Mouse (Mus musculus) ES-Bruce4 (cell line): ENCODE data around the gene Asb10. TPM values are rescaled to one million over a fixed set of nuclear protein-coding genes. Genes with fewer than 3 reads are reported as not detected.
A peak's percentile ranks its signal among the peaks of the same experiment; 100 is the strongest.

Source experiments
- H3K27ac ChIP-seq: 2 replicates; pipeline ENCODE4 v1.5.1; 2012; ENCODE audit warnings: low read length, inconsistent platforms; ENCODE audit not compliant: insufficient read depth
- H3K27me3 ChIP-seq: 2 replicates; pipeline ENCODE4 v1.6.1; 2012; ENCODE audit warnings: mild to moderate bottlenecking, low read length, inconsistent platforms; ENCODE audit not compliant: control insufficient read depth, poor library complexity, insufficient read depth, severe bottlenecking
- H3K36me3 ChIP-seq: 2 replicates; pipeline ENCODE4 v1.6.1; 2012; ENCODE audit warnings: inconsistent platforms, mild to moderate bottlenecking, low read length, moderate library complexity; ENCODE audit not compliant: control insufficient read depth, poor library complexity, insufficient read depth, severe bottlenecking
- H3K4me1 ChIP-seq: one replicate; pipeline ENCODE4 v1.8.1; 2011; ENCODE audit warnings: low read length; ENCODE audit not compliant: control insufficient read depth, insufficient read depth
- H3K4me3 ChIP-seq: 2 replicates; pipeline ENCODE4 v1.5.1; 2011; ENCODE audit warnings: low read depth, mild to moderate bottlenecking, low read length
- H3K9ac ChIP-seq: 2 replicates; pipeline ENCODE4 v1.6.1; 2012; ENCODE audit warnings: low read depth, mild to moderate bottlenecking, inconsistent platforms; ENCODE audit not compliant: poor library complexity, severe bottlenecking
- H3K9me3 ChIP-seq: replicated peaks from 2 replicates; pipeline ENCODE4 v1.6.1; 2012; ENCODE audit warnings: mild to moderate bottlenecking, low read length, inconsistent platforms; ENCODE audit not compliant: control insufficient read depth, poor library complexity, insufficient read depth, severe bottlenecking
- CTCF ChIP-seq: IDR thresholded peaks from one replicate; pipeline ENCODE4 v1.8.1; 2011; ENCODE audit warnings: low read depth, low read length
- EP300 ChIP-seq: IDR thresholded peaks from 2 replicates; pipeline ENCODE4 v1.6.1; 2011; ENCODE audit warnings: low read depth, low read length; ENCODE audit not compliant: insufficient read depth
- POLR2A ChIP-seq: IDR thresholded peaks from one replicate; pipeline ENCODE4 v1.8.1; 2011; ENCODE audit warnings: low read length; ENCODE audit not compliant: insufficient read depth
- polyA plus RNA-seq: library from polyadenylated mRNA; stranded (reverse); fragments of >200 nt; gene quantifications from 2 replicates; pipeline ENCODE4 v1.2.4, GENCODE M21; 2011; ENCODE audit warnings: low read depth; ENCODE audit not compliant: missing spikeins, insufficient read depth, insufficient read length

Asb10 gene
- polyA plus RNA-seq, 1 experiment = not detected

- no peak overlapping the region for H3K9ac ChIP-seq
- H3K27ac ChIP-seq = no peak overlapping the region
- no peak overlapping the region for H3K4me3 ChIP-seq
- TF ChIP-seq POLR2A (no peak), EP300 (no peak), CTCF (no peak)
- H3K4me1 ChIP-seq = peaks cover 1% of the 10 kb centered on the region
- no peaks in the 10 kb centered on the region for H3K36me3 ChIP-seq
- no peaks in the 10 kb centered on the region for H3K9me3 ChIP-seq
- peaks cover 18% of the 10 kb centered on the region for H3K27me3 ChIP-seq
Observed at GRCm38 (mm10) chr5:24527780-24528179, 13.0 kb downstream of the Asb10 start.

GRCm38 (mm10) chr5:24526889-24527230 is 13.9 kb downstream of the Asb10 start, which contains the start of gene Gbx1:
Gene Gbx1, minus strand, starts transcription at chr5:24527202.
- no peaks in the 10 kb centered on the region for H3K36me3 ChIP-seq
- no peak within 1 kb of the TSS for H3K27ac ChIP-seq
- H3K9ac ChIP-seq = peak within 1 kb of the TSS; percentile 91
- H3K9me3 ChIP-seq = no peaks in the 10 kb centered on the region
- peaks cover 18% of the 10 kb centered on the region for H3K27me3 ChIP-seq
- H3K4me1 ChIP-seq = peaks cover 1% of the 10 kb centered on the region
- peak within 1 kb of the TSS; percentile 58 for H3K4me3 ChIP-seq
- TF ChIP-seq CTCF = peak; percentile 21
- no peak for TF ChIP-seq POLR2A
- TF ChIP-seq EP300 = no peak

- Histone ChIP-seq H3K9ac (peak overlapping the region; percentile 91), H3K4me1 (peaks cover 1% of the 10 kb centered on the region), H3K4me3 (peak overlapping the region; percentile 58), H3K9me3 (no peaks in the 10 kb centered on the region), H3K27me3 (peaks cover 18% of the 10 kb centered on the region), H3K27ac (no peak overlapping the region), H3K36me3 (no peaks in the 10 kb centered on the region)
- no peak for TF ChIP-seq EP300
Observed at GRCm38 (mm10) chr5:24526190-24526888, 14.4 kb downstream of the Asb10 start.

GRCm38 (mm10) chr5:24525360-24526189 is 15.2 kb downstream of the Asb10 start:
- no peaks in the 10 kb centered on the region for H3K36me3 ChIP-seq
- TF ChIP-seq POLR2A (no peak), CTCF (no peak), EP300 (no peak)
- H3K4me1 ChIP-seq = peaks cover 1% of the 10 kb centered on the region
- H3K4me3 ChIP-seq = peak overlapping the region; percentile 58
- H3K27me3 ChIP-seq = peaks cover 18% of the 10 kb centered on the region
- H3K9ac ChIP-seq = peak overlapping the region; percentile 91
- no peaks in the 10 kb centered on the region for H3K9me3 ChIP-seq
- H3K27ac ChIP-seq = no peak overlapping the region

GRCm38 (mm10) chr5:24524522-24524921 is 16.3 kb downstream of the Asb10 start:
- no peaks in the 10 kb centered on the region for H3K36me3 ChIP-seq
- H3K4me1 ChIP-seq = peaks cover 1% of the 10 kb centered on the region
- H3K27me3 ChIP-seq = peaks cover 18% of the 10 kb centered on the region
- TF ChIP-seq POLR2A = no peak
- TF ChIP-seq EP300 = no peak
- no peak for TF ChIP-seq CTCF
- no peaks in the 10 kb centered on the region for H3K9me3 ChIP-seq
- no peak overlapping the region for H3K9ac ChIP-seq
- no peak overlapping the region for H3K4me3 ChIP-seq
- no peak overlapping the region for H3K27ac ChIP-seq

GRCm38 (mm10) chr5:24523806-24524205 is 17.0 kb downstream of the Asb10 start:
- Histone ChIP-seq H3K27me3 (peaks cover 18% of the 10 kb centered on the region), H3K9me3 (no peaks in the 10 kb centered on the region), H3K27ac (no peak overlapping the region), H3K9ac (no peak overlapping the region), H3K4me3 (no peak overlapping the region), H3K4me1 (peaks cover 1% of the 10 kb centered on the region), H3K36me3 (no peaks in the 10 kb centered on the region)
- TF ChIP-seq EP300 (no peak), CTCF (no peak), POLR2A (no peak)
